Comparison of ENCODE assay signal across 10 mouse cellular contexts in the genomic region with DNA sequence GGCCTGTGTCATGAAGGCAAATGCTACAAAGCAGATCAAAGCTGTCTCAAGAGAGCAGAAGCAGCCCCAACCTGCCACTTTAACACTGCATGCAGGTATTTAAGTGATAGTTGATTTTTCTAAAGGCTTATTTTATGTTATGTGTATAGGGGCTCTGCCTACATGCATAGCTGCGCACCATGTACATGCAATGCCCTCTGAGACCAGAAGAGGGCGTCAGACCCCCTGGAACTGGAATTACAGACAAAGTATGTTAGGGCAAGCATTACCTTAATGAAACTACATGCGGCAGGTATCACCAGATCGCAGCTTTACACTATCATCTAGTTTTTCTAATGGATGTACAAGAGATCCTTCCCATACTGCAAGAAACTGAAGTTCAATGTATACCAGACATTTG. TPM values are rescaled to one million over a fixed set of nuclear protein-coding genes. Genes with fewer than 3 reads are reported as not detected.
DNase-seq lines count a peak whose midpoint lies in the region; ATAC-seq and TF ChIP-seq lines count a peak whose summit lies in the region.
"Had no signal": no experiment of that assay in that cellular context is flagged by ENCODE, and none has a peak within 500 bp of the region (broad histone marks: within the 10 kb centered on the region; RNA-seq: fewer than 3 reads in every experiment).

No protein-coding gene starts in this region.

- H3K27ac ChIP-seq in embryonic fibroblast, embryonic 13.5 days (ENCODE audit: insufficient read depth, low read length) = no peak overlapping the region
- H3K27ac ChIP-seq: embryonic facial prominence, embryonic 12.5 days; limb, embryonic 13.5 days had no signal

- H3K4me1 ChIP-seq in embryonic fibroblast, embryonic 13.5 days (ENCODE audit: control insufficient read depth, insufficient read depth, low read length) = peaks cover 4% of the 10 kb centered on the region; the same call in 1 of the 2 replicates
- H3K4me1 ChIP-seq: embryonic facial prominence, embryonic 12.5 days; limb, embryonic 13.5 days had no signal

- no peak overlapping the region for H3K4me3 ChIP-seq in embryonic fibroblast, embryonic 13.5 days (ENCODE audit: insufficient read depth, low read length)
- H3K4me3 ChIP-seq: embryonic facial prominence, embryonic 12.5 days; limb, embryonic 13.5 days had no signal

- intact Hi-C loops in heart, postnatal 10 days (cut with DNase I) = no loop called here

- peak; percentile 49; the same call in 1 of the 2 replicates for ATAC-seq in megakaryocyte, adult 5-6 weeks (ENCODE audit: poor library complexity, severe bottlenecking)
- ATAC-seq in inflammation-experienced regulatory T-cells, adult 6 months = no peak

- TF ChIP-seq CTCF in embryonic fibroblast, embryonic 13.5 days (IDR thresholded peaks at IDR 0.05; ENCODE audit: borderline replicate concordance, insufficient read depth, low read length) = peak; percentile 39; the same call in 1 of the 2 replicates

- peak; percentile 27 to 47 for DNase-seq in heart, postnatal 10 days
- DNase-seq in heart, adult 9 months (ENCODE audit: low spot score in 2 of 2) = no peak
- DNase-seq in right cerebral cortex, postnatal 14 days = peak; percentile 23
- no peak for DNase-seq in right cerebral cortex, postnatal 36 days (ENCODE audit: low spot score in 2 of 2)
- DNase-seq in adrenal gland, postnatal 10 days = peak; percentile 75

- TF ChIP-seq POLR2A in embryonic fibroblast, embryonic 13.5 days (IDR thresholded peaks at IDR 0.05; ENCODE audit: low read depth, low read length) = no peak

RNA-seq across cellular contexts. Expression of gene Rnf216, which starts 27.9 kb away (rescaled TPM):
- total RNA-seq in heart, postnatal 10 days (2021) = 10 to 100 TPM; 33.4 to 33.5 TPM
- 10 to 100 TPM; 35.8 to 48.3 TPM for total RNA-seq in adrenal gland, postnatal 10 days (2021)
- polyA plus RNA-seq in embryonic fibroblast, embryonic 13.5 days (2011; ENCODE audit: insufficient read length, low read depth, missing spikeins) = 28.6 and 36.3 TPM in 2 replicates
- 37.2 and 44.1 TPM in 2 replicates for total RNA-seq in megakaryocyte, adult 5-6 weeks (2015)
- total RNA-seq in megakaryocyte, adult 5-6 weeks (2017) = 38.1 and 57.9 TPM in 2 replicates
- polyA plus RNA-seq in inflammation-experienced regulatory T-cells, adult 6 months (2017; shearing (Covaris generic)) = 10 to 100 TPM; 31.4 to 41.7 (median 32.2) TPM

Comparison
In these comparisons a context has a peak if more than half of its experiments do, and no peak if none do; other contexts are left out.
1. DNase-seq: peak in heart, postnatal 10 days (2 of 2), right cerebral cortex, postnatal 14 days (single experiment) and adrenal gland, postnatal 10 days (single experiment); none in heart, adult 9 months (0 of 2) and right cerebral cortex, postnatal 36 days (0 of 2).